Mouse (Mus musculus): ENCODE measurements around the gene Grid1. TPM values are rescaled to one million over a fixed set of nuclear protein-coding genes. Genes with fewer than 3 reads are reported as not detected.

Grid1 gene
- polyA plus RNA-seq, 1 experiment from 2014 or later = 0.49 TPM

- peak; percentile 49 for DNase-seq (ENCODE audit: low spot score)
- H3K4me1 ChIP-seq (replicated peaks; ENCODE audit: control insufficient read depth, insufficient read depth, low read length) = no peaks in the 10 kb centered on the region
- H3K9me3 ChIP-seq (ENCODE audit: control insufficient read depth, low read length) = no peaks in the 10 kb centered on the region
- H3K27me3 ChIP-seq (replicated peaks; ENCODE audit: control insufficient read depth, insufficient read depth, low read length) = no peaks in the 10 kb centered on the region
- H3K4me2 ChIP-seq (ENCODE audit: low read length) = no peak overlapping the region
- no peak; the same call in 1 of the 2 replicates for ATAC-seq (replicated peaks; ENCODE audit: low FRiP score, low TSS enrichment, low read depth)
- H3K9ac ChIP-seq (ENCODE audit: low read length) = no peak overlapping the region
- no peaks in the 10 kb centered on the region for H3K36me3 ChIP-seq (ENCODE audit: control insufficient read depth, insufficient read depth, low read length)
- no peak overlapping the region for H3K27ac ChIP-seq (ENCODE audit: low read depth)
- WGBS = 78% methylated on average over 7 of the region's 7 CpGs
- no peak overlapping the region for H3K4me3 ChIP-seq (ENCODE audit: low read depth, low read length)
Observed at GRCm38 (mm10) chr14:34778760-34779159, 41.1 kb upstream of the Grid1 start.

GRCm38 (mm10) chr14:34793406-34794037 lies 26.4 kb upstream of the Grid1 start:
- H3K27me3 ChIP-seq (replicated peaks; ENCODE audit: control insufficient read depth, insufficient read depth, low read length) = no peaks in the 10 kb centered on the region
- no peak for DNase-seq (ENCODE audit: low spot score)
- no peak overlapping the region for H3K4me3 ChIP-seq (ENCODE audit: low read depth, low read length)
- no peak overlapping the region for H3K4me2 ChIP-seq (ENCODE audit: low read length)
- WGBS = 66% methylated on average over 1 of the region's 1 CpGs
- no peaks in the 10 kb centered on the region for H3K4me1 ChIP-seq (replicated peaks; ENCODE audit: control insufficient read depth, insufficient read depth, low read length)
- no peak overlapping the region for H3K9ac ChIP-seq (ENCODE audit: low read length)
- H3K9me3 ChIP-seq (ENCODE audit: control insufficient read depth, low read length) = peaks cover 4% of the 10 kb centered on the region; the same call in 1 of the 2 replicates
- no peak for ATAC-seq (replicated peaks; ENCODE audit: low FRiP score, low TSS enrichment, low read depth)
- H3K27ac ChIP-seq (ENCODE audit: low read depth) = no peak overlapping the region
- no peaks in the 10 kb centered on the region for H3K36me3 ChIP-seq (ENCODE audit: control insufficient read depth, insufficient read depth, low read length)

GRCm38 (mm10) chr14:34810763-34811489 lies 9.0 kb upstream of the Grid1 start:
- Histone ChIP-seq H3K27me3 (replicated peaks; ENCODE audit: control insufficient read depth, insufficient read depth, low read length) (peaks cover 19% of the 10 kb centered on the region; the same call in 1 of the 2 replicates), H3K4me2 (ENCODE audit: low read length) (no peak overlapping the region), H3K4me3 (ENCODE audit: low read depth, low read length) (no peak overlapping the region), H3K9me3 (ENCODE audit: control insufficient read depth, low read length) (no peaks in the 10 kb centered on the region), H3K27ac (ENCODE audit: low read depth) (no peak overlapping the region), H3K4me1 (replicated peaks; ENCODE audit: control insufficient read depth, insufficient read depth, low read length) (no peaks in the 10 kb centered on the region), H3K36me3 (ENCODE audit: control insufficient read depth, insufficient read depth, low read length) (no peaks in the 10 kb centered on the region), H3K9ac (ENCODE audit: low read length) (no peak overlapping the region)
- ATAC-seq (replicated peaks; ENCODE audit: low FRiP score, low TSS enrichment, low read depth) (0 out of 2 replicates have a peak, but pooled peaks have one; percentile 40), DNase-seq (ENCODE audit: low spot score) (peak; percentile 92)
- WGBS = 18% methylated on average over 16 of the region's 16 CpGs

GRCm38 (mm10) chr14:34811490-34811808 lies 8.5 kb upstream of the Grid1 start:
- Histone ChIP-seq H3K27ac (ENCODE audit: low read depth) (no peak overlapping the region), H3K9me3 (ENCODE audit: control insufficient read depth, low read length) (no peaks in the 10 kb centered on the region), H3K4me2 (ENCODE audit: low read length) (no peak overlapping the region), H3K36me3 (ENCODE audit: control insufficient read depth, insufficient read depth, low read length) (no peaks in the 10 kb centered on the region), H3K4me1 (replicated peaks; ENCODE audit: control insufficient read depth, insufficient read depth, low read length) (no peaks in the 10 kb centered on the region), H3K4me3 (ENCODE audit: low read depth, low read length) (no peak overlapping the region), H3K27me3 (replicated peaks; ENCODE audit: control insufficient read depth, insufficient read depth, low read length) (peaks cover 23% of the 10 kb centered on the region), H3K9ac (ENCODE audit: low read length) (no peak overlapping the region)
- 75% methylated on average over 10 of the region's 10 CpGs for WGBS
- no peak for DNase-seq (ENCODE audit: low spot score)
- no peak for ATAC-seq (replicated peaks; ENCODE audit: low FRiP score, low TSS enrichment, low read depth)

DNA sequence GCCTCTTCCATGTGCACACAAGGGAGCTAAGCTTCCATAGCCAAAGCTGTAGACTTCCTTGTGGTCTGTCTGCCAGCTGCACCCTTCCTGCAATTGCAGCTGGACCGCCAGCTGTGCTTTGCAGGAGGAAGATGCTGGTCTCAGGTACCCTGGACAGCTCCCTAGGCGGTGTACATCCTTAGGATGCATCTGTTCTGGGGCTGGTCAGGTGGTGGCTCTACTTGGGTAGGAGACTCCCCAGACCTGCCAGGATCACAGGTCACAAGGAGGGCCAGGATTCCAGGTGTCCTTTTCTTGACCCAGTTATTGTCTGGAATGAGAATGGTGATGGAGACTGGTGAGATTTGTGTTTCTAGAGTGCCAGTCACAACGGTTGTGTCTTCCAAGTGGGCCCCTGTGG lies 3.6 kb upstream of the Grid1 start:
- H3K9ac ChIP-seq (ENCODE audit: low read length) = no peak overlapping the region
- ATAC-seq (replicated peaks; ENCODE audit: low FRiP score, low TSS enrichment, low read depth) (no peak), DNase-seq (ENCODE audit: low spot score) (peak; percentile 72)
- H3K4me3 ChIP-seq (ENCODE audit: low read depth, low read length) = no peak overlapping the region
- H3K4me2 ChIP-seq (ENCODE audit: low read length) = no peak overlapping the region
- peaks cover 7% of the 10 kb centered on the region; the same call in 1 of the 2 replicates for H3K4me1 ChIP-seq (replicated peaks; ENCODE audit: control insufficient read depth, insufficient read depth, low read length)
- no peaks in the 10 kb centered on the region for H3K36me3 ChIP-seq (ENCODE audit: control insufficient read depth, insufficient read depth, low read length)
- H3K27ac ChIP-seq (ENCODE audit: low read depth) = no peak overlapping the region
- H3K9me3 ChIP-seq (ENCODE audit: control insufficient read depth, low read length) = no peaks in the 10 kb centered on the region
- WGBS = 30% methylated on average over 3 of the region's 3 CpGs
- H3K27me3 ChIP-seq (replicated peaks; ENCODE audit: control insufficient read depth, insufficient read depth, low read length) = peaks cover 65% of the 10 kb centered on the region

DNA sequence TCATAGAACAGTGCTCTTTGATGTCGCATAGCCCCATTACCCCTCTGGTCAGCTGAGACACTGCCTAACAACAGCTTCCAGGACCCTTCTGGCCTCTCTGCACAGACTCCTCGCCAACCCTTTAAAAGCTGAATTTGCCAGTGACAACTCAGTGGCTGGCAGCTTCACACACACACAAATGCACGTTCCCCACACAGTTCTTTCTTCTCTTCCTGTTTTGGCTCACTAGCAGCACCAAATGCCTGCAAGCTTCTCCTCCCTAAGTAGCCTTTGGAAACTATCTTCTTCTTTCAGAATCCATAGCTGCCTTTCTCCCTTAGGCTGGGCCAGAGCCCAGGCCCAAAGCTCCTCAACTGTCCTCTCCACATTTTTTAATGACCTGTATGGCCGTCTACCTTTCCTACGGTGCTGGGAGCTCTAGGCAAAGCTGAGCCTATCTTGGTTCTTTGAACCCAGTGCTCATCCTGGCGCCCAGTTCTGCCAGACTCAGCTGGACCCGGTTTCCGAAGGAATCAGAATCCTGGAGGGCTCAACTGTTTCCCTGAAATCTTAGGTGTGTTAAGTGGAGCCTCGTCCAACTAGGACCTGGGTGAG lies 1.4 kb upstream of the Grid1 start:
- Histone ChIP-seq H3K9me3 (ENCODE audit: control insufficient read depth, low read length) (no peaks in the 10 kb centered on the region), H3K9ac (ENCODE audit: low read length) (no peak overlapping the region), H3K36me3 (ENCODE audit: control insufficient read depth, insufficient read depth, low read length) (no peaks in the 10 kb centered on the region), H3K27ac (ENCODE audit: low read depth) (no peak overlapping the region), H3K4me2 (ENCODE audit: low read length) (no peak overlapping the region), H3K4me1 (replicated peaks; ENCODE audit: control insufficient read depth, insufficient read depth, low read length) (peaks cover 7% of the 10 kb centered on the region; the same call in 1 of the 2 replicates), H3K4me3 (ENCODE audit: low read depth, low read length) (no peak overlapping the region), H3K27me3 (replicated peaks; ENCODE audit: control insufficient read depth, insufficient read depth, low read length) (peaks cover 85% of the 10 kb centered on the region)
- DNase-seq (ENCODE audit: low spot score) = no peak
- no peak for ATAC-seq (replicated peaks; ENCODE audit: low FRiP score, low TSS enrichment, low read depth)
- WGBS = 4% methylated on average over 9 of the region's 9 CpGs

GRCm38 (mm10) chr14:34819121-34819918 lies 588 bp upstream of the Grid1 start:
- DNase-seq (ENCODE audit: low spot score) = peak; percentile 81
- Histone ChIP-seq H3K4me2 (ENCODE audit: low read length) (peak overlapping the region; percentile 68), H3K36me3 (ENCODE audit: control insufficient read depth, insufficient read depth, low read length) (no peaks in the 10 kb centered on the region), H3K4me3 (ENCODE audit: low read depth, low read length) (peak overlapping the region; percentile 46), H3K9me3 (ENCODE audit: control insufficient read depth, low read length) (no peaks in the 10 kb centered on the region), H3K9ac (ENCODE audit: low read length) (0 out of 2 replicates have a peak overlapping the region, but pooled peaks have one; percentile 22), H3K27ac (ENCODE audit: low read depth) (no peak overlapping the region), H3K4me1 (replicated peaks; ENCODE audit: control insufficient read depth, insufficient read depth, low read length) (peaks cover 7% of the 10 kb centered on the region; the same call in 1 of the 2 replicates), H3K27me3 (replicated peaks; ENCODE audit: control insufficient read depth, insufficient read depth, low read length) (peaks cover 93% of the 10 kb centered on the region)
- under 1% methylated on average over 64 of the region's 85 CpGs for WGBS
- ATAC-seq (replicated peaks; ENCODE audit: low FRiP score, low TSS enrichment, low read depth) = peak; percentile 72

DNA sequence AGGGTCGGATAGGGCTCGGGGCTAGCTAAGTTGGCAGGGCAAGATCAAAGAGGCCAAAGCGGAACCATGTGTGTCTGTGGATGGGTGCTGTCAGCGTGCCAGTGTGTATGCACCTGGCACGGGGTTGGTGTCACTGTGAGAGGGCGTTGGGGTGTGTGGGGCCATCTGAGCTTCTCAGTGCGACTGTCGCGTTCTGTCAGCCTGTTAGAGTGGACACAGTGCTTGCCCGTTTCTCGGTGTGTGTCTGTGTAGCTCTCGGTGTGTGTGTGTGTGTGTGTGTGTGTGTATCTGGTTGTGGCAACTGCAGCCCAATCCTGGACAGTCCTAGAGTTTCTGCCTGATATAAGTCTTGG lies 721 bp downstream of the Grid1 start:
- ATAC-seq (replicated peaks; ENCODE audit: low FRiP score, low TSS enrichment, low read depth) (no peak), DNase-seq (ENCODE audit: low spot score) (no peak)
- Histone ChIP-seq H3K36me3 (ENCODE audit: control insufficient read depth, insufficient read depth, low read length) (no peaks in the 10 kb centered on the region), H3K4me3 (ENCODE audit: low read depth, low read length) (peak overlapping the region; percentile 46), H3K9me3 (ENCODE audit: control insufficient read depth, low read length) (no peaks in the 10 kb centered on the region), H3K9ac (ENCODE audit: low read length) (no peak overlapping the region), H3K27me3 (replicated peaks; ENCODE audit: control insufficient read depth, insufficient read depth, low read length) (peaks cover 88% of the 10 kb centered on the region), H3K4me2 (ENCODE audit: low read length) (peak overlapping the region; percentile 68), H3K27ac (ENCODE audit: low read depth) (no peak overlapping the region), H3K4me1 (replicated peaks; ENCODE audit: control insufficient read depth, insufficient read depth, low read length) (peaks cover 7% of the 10 kb centered on the region; the same call in 1 of the 2 replicates)
- WGBS = 3% methylated on average over 12 of the region's 12 CpGs
